ENCODE assay signal across 8 mouse cellular contexts in genomic region chr10:93162972-93163660, GRCm38 (mm10). TPM values are rescaled to one million over a fixed set of nuclear protein-coding genes. Genes with fewer than 3 reads are reported as not detected.
DNase-seq lines count a peak whose midpoint lies in the region; ATAC-seq and TF ChIP-seq lines count a peak whose summit lies in the region.

No protein-coding gene starts in this region.

- H3K4me2 ChIP-seq in heart, embryonic 11.5 days = peak overlapping the region; percentile 67
- H3K4me2 ChIP-seq in forebrain, embryonic 16.5 days (ENCODE audit: low read length) = peak overlapping the region; percentile 78

- no peak overlapping the region for H3K27ac ChIP-seq in heart, embryonic 11.5 days (ENCODE audit: low read depth, low read length)
- no peak overlapping the region for H3K27ac ChIP-seq in forebrain, embryonic 16.5 days (ENCODE audit: low read length)
- H3K27ac ChIP-seq in macrophage = peak overlapping the region; percentile 80; the same call in 1 of the 2 replicates

- H3K79me3 ChIP-seq in C2C12 (ENCODE audit: low read depth) = peaks cover 68% of the 10 kb centered on the region

- H3K4me3 ChIP-seq in heart, embryonic 11.5 days (ENCODE audit: low read depth, low read length) = no peak overlapping the region
- H3K4me3 ChIP-seq in C2C12 (ENCODE audit: insufficient read depth, poor library complexity, severe bottlenecking) (no peak overlapping the region), macrophage (ENCODE audit: inconsistent target) (peak overlapping the region; percentile 71; the same call in 1 of the 2 replicates)
- peak overlapping the region; percentile 38 for H3K4me3 ChIP-seq in forebrain, embryonic 16.5 days (replicated peaks; ENCODE audit: low read length)

- no peaks in the 10 kb centered on the region for H3K9me3 ChIP-seq in heart, embryonic 11.5 days (replicated peaks; ENCODE audit: control insufficient read depth, low read length)
- H3K9me3 ChIP-seq in forebrain, embryonic 16.5 days (ENCODE audit: control insufficient read depth, low read length) = no peaks in the 10 kb centered on the region

- H3K79me2 ChIP-seq in C2C12 (ENCODE audit: control insufficient read depth, insufficient read depth) (peaks cover 73% of the 10 kb centered on the region), macrophage (ENCODE audit: inconsistent target) (peaks cover 67% of the 10 kb centered on the region)

- WGBS in heart, embryonic 11.5 days (ENCODE audit: insufficient replicate concordance) = 76% methylated on average over 7 of the region's 7 CpGs
- WGBS in forebrain, embryonic 16.5 days = 48% methylated on average over 7 of the region's 7 CpGs
- WGBS in macrophage (ENCODE audit: missing documents) = 25% methylated on average over 6 of the region's 7 CpGs

- no peak for DNase-seq in heart, adult 18-20 months
- no peak for DNase-seq in gastrocnemius, postnatal 25 days
- no peak for DNase-seq in right cerebral cortex, adult 2 months (ENCODE audit: low spot score in 2 of 2)

- no peaks in the 10 kb centered on the region for H3K36me3 ChIP-seq in heart, embryonic 11.5 days (ENCODE audit: control insufficient read depth, insufficient read depth, low read length)
- H3K36me3 ChIP-seq in C2C12 (ENCODE audit: control insufficient read depth, insufficient read depth) = no peaks in the 10 kb centered on the region
- H3K36me3 ChIP-seq in forebrain, embryonic 16.5 days (ENCODE audit: control insufficient read depth, insufficient read depth) = no peaks in the 10 kb centered on the region
- H3K36me3 ChIP-seq in macrophage (ENCODE audit: inconsistent target) = no peaks in the 10 kb centered on the region

- no peak for TF ChIP-seq CTCF in C2C12 (IDR thresholded peaks at IDR 0.05; ENCODE audit: control insufficient read depth, insufficient read depth, insufficient read length)

- ATAC-seq in heart, embryonic 11.5 days (replicated peaks; ENCODE audit: insufficient number of reproducible peaks, low FRiP score, low TSS enrichment) = no peak
- ATAC-seq in forebrain, embryonic 16.5 days = no peak
- ATAC-seq in megakaryocyte progenitor cell, adult 5-6 weeks (replicated peaks; ENCODE audit: poor library complexity) = no peak

- peak overlapping the region; percentile 50 for H3ac ChIP-seq in C2C12 (ENCODE audit: control insufficient read depth, insufficient read length, low read depth)

- H3K9ac ChIP-seq in heart, embryonic 11.5 days (ENCODE audit: low read depth, low read length) = no peak overlapping the region
- H3K9ac ChIP-seq in forebrain, embryonic 16.5 days (replicated peaks; ENCODE audit: low read depth, low read length) = no peak overlapping the region

- H3K27me3 ChIP-seq in heart, embryonic 11.5 days (ENCODE audit: control insufficient read depth, insufficient read depth, low read length) = no peaks in the 10 kb centered on the region
- H3K27me3 ChIP-seq in C2C12 (ENCODE audit: control insufficient read depth, insufficient read depth, insufficient read length) = no peaks in the 10 kb centered on the region
- no peaks in the 10 kb centered on the region for H3K27me3 ChIP-seq in forebrain, embryonic 16.5 days (replicated peaks; ENCODE audit: control insufficient read depth, insufficient read depth, low read length)

- peaks cover 31% of the 10 kb centered on the region for H3K4me1 ChIP-seq in heart, embryonic 11.5 days (ENCODE audit: control insufficient read depth, insufficient read depth, low read length)
- H3K4me1 ChIP-seq in forebrain, embryonic 16.5 days (replicated peaks; ENCODE audit: control insufficient read depth, insufficient read depth, low read length) = peaks cover 37% of the 10 kb centered on the region

TF ChIP-seq in C2C12, 6 proteins besides CTCF, POLR2A, EP300 and RAD21:
- no peak for TF ChIP-seq USF1 (IDR thresholded peaks at IDR 0.05; ENCODE audit: low read depth)
- TF ChIP-seq MAX (IDR thresholded peaks at IDR 0.05) = no peak

RNA-seq across cellular contexts. Expression of gene Cdk17, which starts 2.4 kb away (rescaled TPM):
- polyA plus RNA-seq in heart, embryonic 11.5 days (2014; fragmentation: Nextera tagmentation; extraction: Ambion mirVana) = 20.9 and 21.0 TPM in 2 replicates
- 10 to 100 TPM; 13.1 to 13.5 TPM for total RNA-seq in heart, adult 18-20 months (2021)
- 7.4 TPM for polyA plus RNA-seq in C2C12 (2012; fragmentation: generic; extraction: Trizol)
- 49.9 and 53.6 TPM in 2 replicates for polyA plus RNA-seq in forebrain, embryonic 16.5 days (2015; fragmentation: Nextera tagmentation; extraction: Ambion mirVana)
- 100 to 1,000 TPM in 2 of 26 experiments, 10 to 100 TPM in 24; 29.0 to 176 (median 49.5) TPM for total RNA-seq in macrophage (2018; cell fraction: chromatin; rRNA removed)
- total RNA-seq in macrophage (2018; cell fraction: cytosol; rRNA removed) = 10 to 100 TPM; 12.8 to 45.6 (median 16.7) TPM
- 100 to 1,000 TPM in 2 of 26 experiments, 10 to 100 TPM in 24; 20.4 to 105 (median 36.0) TPM for total RNA-seq in macrophage (2018; cell fraction: nucleus; rRNA removed)
- 15.0 to 16.1 TPM (median 15.3 TPM) in 3 replicates for polyA plus RNA-seq in macrophage (2018)
- total RNA-seq in gastrocnemius, postnatal 25 days (2021) = 1 to 10 TPM; 5.9 to 6.3 TPM
- 36.8 and 43.6 TPM in 2 replicates for total RNA-seq in megakaryocyte progenitor cell, adult 5-6 weeks (2015)
- total RNA-seq in megakaryocyte progenitor cell, adult 5-6 weeks (2017) = 37.6 and 44.9 TPM in 2 replicates

Comparison
In these comparisons a context has a peak if more than half of its experiments do, and no peak if none do; other contexts are left out.
1. H3K4me3 ChIP-seq: peak in forebrain, embryonic 16.5 days (single experiment) and macrophage (single experiment); none in heart, embryonic 11.5 days (single experiment) and C2C12 (single experiment).